Mouse (Mus musculus): ENCODE data around the gene Gipc2. TPM values are rescaled to one million over a fixed set of nuclear protein-coding genes. Genes with fewer than 3 reads are reported as not detected.

Gipc2 gene
- total RNA-seq (2023): not detected

GRCm38 (mm10) chr3:152166099-152166423, at the start of gene Gipc2:
Gipc2 (minus strand) TSS chr3:152166230.

GRCm38 (mm10) chr3:152209967-152210634, 44.1 kb upstream of the Gipc2 start, which contains the start of the genes Dnajb4 and Fubp1:
Dnajb4 (minus strand) TSS chr3:152210302.
Fubp1 (plus strand) TSS chr3:152210422.

Other genes with a start within 250 kb of the Gipc2 start
- gene Dnajb4, start 44.1 kb upstream of the Gipc2 start, total RNA-seq (2023): 56.1 TPM
- gene Fubp1, start 44.2 kb upstream of the Gipc2 start, total RNA-seq (2023): 333 TPM
- not detected for gene Nexn, start 100.1 kb upstream of the Gipc2 start, total RNA-seq (2023)
- 13.3 TPM for gene Miga1, start 174.2 kb upstream of the Gipc2 start, total RNA-seq (2023)
- 58.1 TPM for gene Usp33, start 180.2 kb upstream of the Gipc2 start, total RNA-seq (2023)
- 86.1 TPM for gene Zzz3, start 229.2 kb upstream of the Gipc2 start, total RNA-seq (2023)